Mouse (Mus musculus): ENCODE data around the gene Hcrtr1. TPM values are rescaled to one million over a fixed set of nuclear protein-coding genes. Genes with fewer than 3 reads are reported as not detected.

Gene Hcrtr1
- polyA plus RNA-seq, 1 experiment from 2014 or later: 0.13 TPM

DNA sequence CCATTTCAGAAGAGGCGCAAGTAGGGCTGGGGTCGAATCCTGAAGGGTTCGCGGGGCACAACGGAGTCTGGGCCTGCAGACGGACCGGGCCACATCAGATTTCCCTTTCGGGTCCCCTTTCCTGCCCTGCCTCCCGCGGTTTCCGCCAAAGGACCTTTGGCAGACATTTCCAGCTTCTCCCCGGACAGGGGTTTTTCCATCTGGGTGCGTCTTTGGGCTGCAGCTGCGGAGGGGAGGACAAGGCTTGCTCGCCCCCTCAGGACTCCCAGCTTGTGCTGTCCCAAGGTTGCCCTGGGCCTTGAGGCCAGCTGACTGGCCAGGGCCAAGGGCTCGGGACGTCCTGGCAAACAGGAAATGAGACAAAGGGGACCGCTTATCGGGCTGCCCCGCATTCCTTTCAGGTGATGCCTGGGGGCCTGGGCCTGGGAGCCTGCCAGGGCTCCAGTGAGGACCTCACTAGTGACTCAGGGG, 24.3 kb upstream of the Hcrtr1 start:
- DNase-seq (ENCODE audit: low spot score): no peak
- H3K36me3 ChIP-seq (ENCODE audit: control insufficient read depth, insufficient read depth, low read length): no peaks in the 10 kb centered on the region
- WGBS: 6% methylated on average over 20 of the region's 20 CpGs
- no peak overlapping the region for H3K4me3 ChIP-seq (ENCODE audit: low read depth, low read length)
- H3K27me3 ChIP-seq (replicated peaks; ENCODE audit: control insufficient read depth, insufficient read depth, low read length): peaks cover 5% of the 10 kb centered on the region; the same call in 1 of the 2 replicates
- H3K4me1 ChIP-seq (ENCODE audit: control insufficient read depth, insufficient read depth, low read length): peaks cover 6% of the 10 kb centered on the region; the same call in 1 of the 2 replicates
- H3K9me3 ChIP-seq (replicated peaks; ENCODE audit: control insufficient read depth, low read length): no peaks in the 10 kb centered on the region
- peak overlapping the region; percentile 16; the same call in 1 of the 2 replicates for H3K4me2 ChIP-seq (ENCODE audit: low read length)
- H3K27ac ChIP-seq (ENCODE audit: low read depth, low read length): no peak overlapping the region
- no peak for ATAC-seq
- 0 out of 2 replicates have a peak overlapping the region, but pooled peaks have one; percentile 13 for H3K9ac ChIP-seq (ENCODE audit: low read length)

- H3K9ac ChIP-seq (ENCODE audit: low read length): no peak overlapping the region
- no peaks in the 10 kb centered on the region for H3K36me3 ChIP-seq (ENCODE audit: control insufficient read depth, insufficient read depth, low read length)
- no peaks in the 10 kb centered on the region for H3K9me3 ChIP-seq (replicated peaks; ENCODE audit: control insufficient read depth, low read length)
- H3K27ac ChIP-seq (ENCODE audit: low read depth, low read length): no peak overlapping the region
- H3K4me2 ChIP-seq (ENCODE audit: low read length): no peak overlapping the region
- peaks cover 6% of the 10 kb centered on the region; the same call in 1 of the 2 replicates for H3K4me1 ChIP-seq (ENCODE audit: control insufficient read depth, insufficient read depth, low read length)
- WGBS: 7% methylated on average over 4 of the region's 4 CpGs
- DNase-seq (ENCODE audit: low spot score) (no peak), ATAC-seq (no peak)
- no peak overlapping the region for H3K4me3 ChIP-seq (ENCODE audit: low read depth, low read length)
- H3K27me3 ChIP-seq (replicated peaks; ENCODE audit: control insufficient read depth, insufficient read depth, low read length): peaks cover 5% of the 10 kb centered on the region; the same call in 1 of the 2 replicates
Observed at GRCm38 (mm10) chr4:130161349-130161748, 22.2 kb upstream of the Hcrtr1 start.

- no peak overlapping the region for H3K27ac ChIP-seq (ENCODE audit: low read depth, low read length)
- no peaks in the 10 kb centered on the region for H3K9me3 ChIP-seq (replicated peaks; ENCODE audit: control insufficient read depth, low read length)
- ATAC-seq (no peak), DNase-seq (ENCODE audit: low spot score) (no peak)
- no peaks in the 10 kb centered on the region; the same call in 1 of the 2 replicates for H3K27me3 ChIP-seq (replicated peaks; ENCODE audit: control insufficient read depth, insufficient read depth, low read length)
- no peaks in the 10 kb centered on the region for H3K36me3 ChIP-seq (ENCODE audit: control insufficient read depth, insufficient read depth, low read length)
- 76% methylated on average over 12 of the region's 12 CpGs for WGBS
- H3K4me1 ChIP-seq (ENCODE audit: control insufficient read depth, insufficient read depth, low read length): no peaks in the 10 kb centered on the region
- no peak overlapping the region for H3K9ac ChIP-seq (ENCODE audit: low read length)
- no peak overlapping the region for H3K4me2 ChIP-seq (ENCODE audit: low read length)
- H3K4me3 ChIP-seq (ENCODE audit: low read depth, low read length): no peak overlapping the region
Observed at GRCm38 (mm10) chr4:130156812-130157371, 17.7 kb upstream of the Hcrtr1 start.

DNA sequence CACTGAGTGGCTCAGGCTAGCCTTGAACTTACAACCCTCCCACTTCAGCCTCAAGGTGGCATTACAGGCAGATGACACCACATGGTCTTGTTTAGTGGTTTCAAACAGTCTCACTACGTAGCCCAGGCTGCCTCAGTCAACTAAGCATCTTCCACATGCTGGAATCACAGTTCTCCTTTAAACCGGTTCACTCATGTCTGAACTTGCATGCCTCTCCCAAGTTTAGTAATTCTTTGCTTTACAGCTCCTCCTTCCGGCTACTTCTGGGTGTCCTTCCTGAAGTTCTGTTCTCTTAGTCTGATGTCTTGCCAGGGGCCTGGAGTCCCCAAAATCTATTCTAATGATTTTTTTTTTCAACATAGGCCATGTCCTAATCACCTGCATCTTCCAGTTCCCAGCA, 15.1 kb upstream of the Hcrtr1 start:
- Histone ChIP-seq H3K36me3 (ENCODE audit: control insufficient read depth, insufficient read depth, low read length) (no peaks in the 10 kb centered on the region), H3K4me1 (ENCODE audit: control insufficient read depth, insufficient read depth, low read length) (no peaks in the 10 kb centered on the region), H3K4me2 (ENCODE audit: low read length) (no peak overlapping the region), H3K27me3 (replicated peaks; ENCODE audit: control insufficient read depth, insufficient read depth, low read length) (no peaks in the 10 kb centered on the region; the same call in 1 of the 2 replicates), H3K9me3 (replicated peaks; ENCODE audit: control insufficient read depth, low read length) (no peaks in the 10 kb centered on the region), H3K9ac (ENCODE audit: low read length) (no peak overlapping the region), H3K27ac (ENCODE audit: low read depth, low read length) (no peak overlapping the region), H3K4me3 (ENCODE audit: low read depth, low read length) (no peak overlapping the region)
- ATAC-seq: no peak
- DNase-seq (ENCODE audit: low spot score): no peak
- 88% methylated on average over 3 of the region's 3 CpGs for WGBS

DNA sequence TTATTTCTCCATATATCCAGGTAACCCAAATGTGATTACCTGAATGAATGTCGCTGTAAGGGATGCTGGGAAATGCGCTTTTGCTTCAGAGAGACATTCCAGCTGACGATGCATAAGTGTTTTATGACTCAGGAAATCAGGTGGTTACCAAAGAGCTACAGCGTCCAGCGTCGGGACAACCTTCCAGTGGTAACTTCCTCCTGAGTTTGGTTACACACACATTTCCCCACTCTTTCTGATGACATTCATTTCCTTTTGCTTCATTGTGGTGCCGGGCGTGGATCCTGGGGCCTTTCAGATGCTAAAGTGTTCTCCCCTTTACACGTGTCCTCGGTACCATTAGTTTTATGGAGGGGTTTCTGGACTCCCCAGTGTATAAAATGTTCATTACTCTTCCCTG, 9.2 kb upstream of the Hcrtr1 start:
- Histone ChIP-seq H3K4me3 (ENCODE audit: low read depth, low read length) (no peak overlapping the region), H3K27ac (ENCODE audit: low read depth, low read length) (no peak overlapping the region), H3K9ac (ENCODE audit: low read length) (no peak overlapping the region), H3K4me1 (ENCODE audit: control insufficient read depth, insufficient read depth, low read length) (no peaks in the 10 kb centered on the region), H3K9me3 (replicated peaks; ENCODE audit: control insufficient read depth, low read length) (no peaks in the 10 kb centered on the region), H3K36me3 (ENCODE audit: control insufficient read depth, insufficient read depth, low read length) (no peaks in the 10 kb centered on the region), H3K27me3 (replicated peaks; ENCODE audit: control insufficient read depth, insufficient read depth, low read length) (no peaks in the 10 kb centered on the region; the same call in 1 of the 2 replicates), H3K4me2 (ENCODE audit: low read length) (no peak overlapping the region)
- 91% methylated on average over 10 of the region's 10 CpGs for WGBS
- DNase-seq (ENCODE audit: low spot score): no peak
- no peak for ATAC-seq

DNA sequence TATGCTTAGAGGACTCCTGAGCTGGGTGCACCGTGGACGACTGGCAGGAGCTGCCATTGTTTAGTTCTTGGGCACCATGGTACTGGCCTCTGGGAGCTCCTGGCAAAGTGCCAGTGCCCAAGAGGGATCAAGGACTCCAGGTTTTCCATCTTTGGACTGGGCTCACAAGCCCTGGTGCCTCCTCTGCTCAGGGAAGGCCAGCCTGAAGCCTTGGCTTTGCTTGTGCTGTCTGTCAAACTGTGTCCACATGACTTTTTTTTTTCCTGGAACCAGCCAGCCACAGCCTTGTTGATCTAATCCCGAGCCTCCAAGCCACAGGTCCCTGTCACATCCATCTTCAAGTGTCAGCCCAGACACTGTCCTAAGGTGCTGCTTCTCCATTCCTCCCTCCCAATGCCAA, 2.6 kb upstream of the Hcrtr1 start:
- H3K9me3 ChIP-seq (replicated peaks; ENCODE audit: control insufficient read depth, low read length): no peaks in the 10 kb centered on the region
- H3K4me2 ChIP-seq (ENCODE audit: low read length): no peak overlapping the region
- no peak overlapping the region for H3K4me3 ChIP-seq (ENCODE audit: low read depth, low read length)
- no peaks in the 10 kb centered on the region for H3K36me3 ChIP-seq (ENCODE audit: control insufficient read depth, insufficient read depth, low read length)
- H3K27ac ChIP-seq (ENCODE audit: low read depth, low read length): no peak overlapping the region
- 37% methylated on average over 3 of the region's 3 CpGs for WGBS
- H3K9ac ChIP-seq (ENCODE audit: low read length): no peak overlapping the region
- DNase-seq (ENCODE audit: low spot score): no peak
- H3K4me1 ChIP-seq (ENCODE audit: control insufficient read depth, insufficient read depth, low read length): peaks cover 4% of the 10 kb centered on the region; the same call in 1 of the 2 replicates
- peaks cover 29% of the 10 kb centered on the region for H3K27me3 ChIP-seq (replicated peaks; ENCODE audit: control insufficient read depth, insufficient read depth, low read length)
- no peak for ATAC-seq

DNA sequence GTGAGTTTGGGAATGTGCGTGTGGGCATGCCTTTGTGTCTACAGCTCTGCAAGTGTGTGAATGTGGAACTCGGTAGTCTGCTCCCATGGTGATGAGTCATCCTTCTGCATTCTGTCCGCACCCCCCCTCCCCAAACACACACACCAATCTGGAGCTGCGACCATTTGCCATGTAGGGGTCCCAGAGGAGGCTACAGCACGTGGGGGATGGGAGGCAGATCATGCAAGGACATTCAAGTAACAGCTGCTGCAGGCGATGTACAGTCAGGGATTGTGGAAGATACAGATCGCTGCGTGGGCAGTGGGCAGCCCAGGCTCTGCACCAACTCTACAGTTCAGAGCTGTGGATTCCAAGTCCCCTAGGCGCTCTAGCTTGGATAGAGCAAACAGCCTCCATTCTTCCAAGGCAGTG, 1.8 kb upstream of the Hcrtr1 start:
- H3K9me3 ChIP-seq (replicated peaks; ENCODE audit: control insufficient read depth, low read length): no peaks in the 10 kb centered on the region
- 63% methylated on average over 9 of the region's 9 CpGs for WGBS
- ATAC-seq (no peak), DNase-seq (ENCODE audit: low spot score) (no peak)
- no peak overlapping the region for H3K4me2 ChIP-seq (ENCODE audit: low read length)
- peaks cover 29% of the 10 kb centered on the region for H3K27me3 ChIP-seq (replicated peaks; ENCODE audit: control insufficient read depth, insufficient read depth, low read length)
- H3K4me3 ChIP-seq (ENCODE audit: low read depth, low read length): no peak overlapping the region
- no peaks in the 10 kb centered on the region for H3K36me3 ChIP-seq (ENCODE audit: control insufficient read depth, insufficient read depth, low read length)
- no peak overlapping the region for H3K9ac ChIP-seq (ENCODE audit: low read length)
- H3K4me1 ChIP-seq (ENCODE audit: control insufficient read depth, insufficient read depth, low read length): peaks cover 4% of the 10 kb centered on the region; the same call in 1 of the 2 replicates
- H3K27ac ChIP-seq (ENCODE audit: low read depth, low read length): no peak overlapping the region

DNA sequence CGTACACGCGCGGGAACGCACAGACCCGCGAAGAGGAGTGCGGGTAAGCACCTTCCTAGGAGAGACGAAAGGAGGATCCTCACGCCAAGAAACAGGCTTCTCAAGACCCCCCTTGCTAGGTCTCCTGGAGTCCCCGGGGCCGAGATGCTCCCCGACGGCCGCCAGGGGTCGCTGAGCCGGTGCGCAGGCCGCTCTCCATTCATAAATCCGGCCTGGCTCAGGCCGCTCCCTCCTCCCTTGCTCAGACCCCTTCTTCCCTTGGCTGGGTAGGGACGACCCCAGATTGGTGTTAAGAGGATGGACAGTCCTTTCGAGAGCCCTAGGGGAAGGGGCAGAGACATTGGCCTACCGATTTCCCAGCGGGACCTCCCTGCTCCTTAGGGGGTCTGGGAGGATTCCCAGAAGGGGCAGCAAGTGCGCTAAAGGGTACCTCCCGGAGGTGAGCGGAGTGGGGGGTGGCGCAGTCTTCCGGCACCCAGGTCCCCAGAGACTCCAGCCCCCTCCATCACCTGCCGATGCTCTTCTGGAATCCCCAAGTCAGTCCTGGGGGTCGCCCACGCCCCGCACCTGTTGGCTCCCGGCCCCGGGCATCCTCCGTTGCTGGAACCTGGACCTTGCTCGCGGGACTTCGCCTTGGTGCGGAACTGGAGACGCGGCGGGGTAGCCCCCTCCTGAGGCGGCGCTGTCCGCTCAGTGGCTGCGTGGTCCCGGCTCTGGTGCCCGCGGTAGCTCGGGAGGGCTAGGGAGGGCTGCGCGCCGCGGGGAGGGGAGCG, 532 bp downstream of the Hcrtr1 start:
- ATAC-seq: peak; percentile 81
- DNase-seq (ENCODE audit: low spot score): peak; percentile 81
- Histone ChIP-seq H3K9me3 (replicated peaks; ENCODE audit: control insufficient read depth, low read length) (no peaks in the 10 kb centered on the region), H3K9ac (ENCODE audit: low read length) (peak overlapping the region; percentile 54), H3K27me3 (replicated peaks; ENCODE audit: control insufficient read depth, insufficient read depth, low read length) (peaks cover 29% of the 10 kb centered on the region), H3K36me3 (ENCODE audit: control insufficient read depth, insufficient read depth, low read length) (no peaks in the 10 kb centered on the region), H3K4me3 (ENCODE audit: low read depth, low read length) (peak overlapping the region; percentile 35), H3K4me1 (ENCODE audit: control insufficient read depth, insufficient read depth, low read length) (peaks cover 4% of the 10 kb centered on the region; the same call in 1 of the 2 replicates), H3K4me2 (ENCODE audit: low read length) (peak overlapping the region; percentile 75), H3K27ac (ENCODE audit: low read depth, low read length) (no peak overlapping the region)
- under 1% methylated on average over 48 of the region's 57 CpGs for WGBS

DNA sequence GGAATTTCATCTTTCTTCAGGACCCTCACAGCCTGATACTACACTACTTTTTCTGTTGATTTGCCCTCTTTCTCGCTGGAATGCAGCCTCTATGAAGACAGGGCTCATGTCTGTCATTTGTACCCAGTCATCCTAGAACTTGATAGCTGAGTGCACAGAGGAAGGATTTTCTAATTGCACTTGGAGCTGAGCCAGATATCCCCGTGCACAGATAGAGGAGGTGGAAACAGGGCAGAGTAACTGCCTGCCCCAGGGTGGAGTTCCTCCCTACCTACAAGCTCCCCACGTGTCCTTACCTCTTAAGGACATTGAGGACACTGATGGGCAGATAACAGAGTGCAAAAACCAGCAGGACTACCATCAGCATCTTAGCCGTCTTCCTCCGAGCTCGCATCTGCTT, 5.8 kb downstream of the Hcrtr1 start:
- H3K36me3 ChIP-seq (ENCODE audit: control insufficient read depth, insufficient read depth, low read length): no peaks in the 10 kb centered on the region
- ATAC-seq (no peak), DNase-seq (ENCODE audit: low spot score) (no peak)
- H3K4me2 ChIP-seq (ENCODE audit: low read length): no peak overlapping the region
- peaks cover 4% of the 10 kb centered on the region; the same call in 1 of the 2 replicates for H3K27me3 ChIP-seq (replicated peaks; ENCODE audit: control insufficient read depth, insufficient read depth, low read length)
- H3K9me3 ChIP-seq (replicated peaks; ENCODE audit: control insufficient read depth, low read length): no peaks in the 10 kb centered on the region
- H3K4me1 ChIP-seq (ENCODE audit: control insufficient read depth, insufficient read depth, low read length): no peaks in the 10 kb centered on the region
- 57% methylated on average over 6 of the region's 6 CpGs for WGBS
- no peak overlapping the region for H3K9ac ChIP-seq (ENCODE audit: low read length)
- no peak overlapping the region for H3K4me3 ChIP-seq (ENCODE audit: low read depth, low read length)
- H3K27ac ChIP-seq (ENCODE audit: low read depth, low read length): no peak overlapping the region
